Mouse (Mus musculus): Measurements from ENCODE around the gene Ddt. TPM values are rescaled to one million over a fixed set of nuclear protein-coding genes. Genes with fewer than 3 reads are reported as not detected.
A peak's percentile ranks its signal among the peaks of the same experiment; 100 is the strongest.

Ddt gene
- 131 and 132 TPM in 2 replicates for polyA plus RNA-seq (2015; fragmentation: Nextera tagmentation; extraction: Ambion mirVana)

- peak; percentile 91 for DNase-seq (ENCODE audit: low spot score)
Measured at GRCm38 (mm10) chr10:75772795-75773664, at the start of gene Ddt. Ddt (minus strand) TSS chr10:75773414.

- no peak for DNase-seq (ENCODE audit: low spot score)
Measured at GRCm38 (mm10) chr10:75822443-75822842, 49.2 kb upstream of the Ddt start, which contains the start of gene Gstt4. Gstt4 (minus strand) TSS chr10:75822543.

- DNase-seq (ENCODE audit: low spot score) = no peak
Measured at GRCm38 (mm10) chr10:75819882-75820281, 46.7 kb upstream of the Ddt start.

GRCm38 (mm10) chr10:75818641-75819040 lies 45.4 kb upstream of the Ddt start:
- DNase-seq (ENCODE audit: low spot score) = no peak

- no peak for DNase-seq (ENCODE audit: low spot score)
Measured at GRCm38 (mm10) chr10:75804217-75804616, 31.0 kb upstream of the Ddt start.

GRCm38 (mm10) chr10:75798176-75798696 lies 25.0 kb upstream of the Ddt start, which contains the start of gene Gstt1:
Gstt1 (minus strand) TSS chr10:75798584.
- DNase-seq (ENCODE audit: low spot score) = no peak

- DNase-seq (ENCODE audit: low spot score) = peak; percentile 13
Measured at GRCm38 (mm10) chr10:75797619-75798175, 24.5 kb upstream of the Ddt start.

- DNase-seq (ENCODE audit: low spot score) = no peak
Measured at GRCm38 (mm10) chr10:75796731-75797516, 23.7 kb upstream of the Ddt start.

GRCm38 (mm10) chr10:75794880-75795279 lies 21.7 kb upstream of the Ddt start:
- no peak for DNase-seq (ENCODE audit: low spot score)

- peak; percentile 26 for DNase-seq (ENCODE audit: low spot score)
Measured at GRCm38 (mm10) chr10:75790773-75791172, 17.6 kb upstream of the Ddt start.

- DNase-seq (ENCODE audit: low spot score) = no peak
Measured at GRCm38 (mm10) chr10:75789841-75790240, 16.6 kb upstream of the Ddt start.

- DNase-seq (ENCODE audit: low spot score) = no peak
Measured at GRCm38 (mm10) chr10:75789081-75789735, 16.0 kb upstream of the Ddt start.

- no peak for DNase-seq (ENCODE audit: low spot score)
Measured at GRCm38 (mm10) chr10:75788277-75788676, 15.1 kb upstream of the Ddt start.

GRCm38 (mm10) chr10:75785442-75785841 lies 12.2 kb upstream of the Ddt start:
- DNase-seq (ENCODE audit: low spot score) = no peak

- DNase-seq (ENCODE audit: low spot score) = peak; percentile 12
Measured at GRCm38 (mm10) chr10:75780769-75781578, 7.8 kb upstream of the Ddt start, which contains the start of the genes Gm20441 and Gstt3. Gm20441 (minus strand) TSS chr10:75780954. Gstt3 (minus strand) TSS chr10:75781414.

GRCm38 (mm10) chr10:75779206-75780174 lies 6.3 kb upstream of the Ddt start:
- peak; percentile 12 for DNase-seq (ENCODE audit: low spot score)

- DNase-seq (ENCODE audit: low spot score) = no peak
Measured at GRCm38 (mm10) chr10:75777885-75778284, 4.7 kb upstream of the Ddt start.

- no peak for DNase-seq (ENCODE audit: low spot score)
Measured at GRCm38 (mm10) chr10:75776562-75776961, 3.3 kb upstream of the Ddt start.

GRCm38 (mm10) chr10:75774587-75774986 lies 1.4 kb upstream of the Ddt start:
- no peak for DNase-seq (ENCODE audit: low spot score)

All from thymus, postnatal 0 days (tissue).